Mouse (Mus musculus): ENCODE measurements around the gene Cd163l1. TPM values are rescaled to one million over a fixed set of nuclear protein-coding genes. Genes with fewer than 3 reads are reported as not detected.

The Cd163l1 gene
- polyA plus RNA-seq, 1 experiment: not detected

DNA sequence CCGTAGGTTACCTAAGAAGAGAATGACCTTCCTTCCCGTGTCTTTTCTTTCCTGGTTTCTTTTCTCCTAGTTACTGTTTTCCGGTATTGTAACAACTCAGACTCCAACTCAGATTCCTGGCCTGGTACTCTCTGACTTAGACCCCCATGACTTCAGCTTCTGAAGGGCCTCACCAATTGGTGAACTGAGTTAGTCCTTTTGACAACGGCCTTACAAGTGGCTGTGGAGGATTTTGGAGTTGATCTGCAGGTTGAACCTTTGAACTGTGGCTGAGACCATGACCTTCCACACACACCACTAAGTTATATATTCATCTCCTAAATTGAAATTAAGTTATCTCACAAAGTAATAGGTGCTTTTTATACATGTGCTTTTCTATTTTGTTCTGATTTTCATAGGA lies 33.9 kb upstream of the Cd163l1 start:
- no peaks in the 10 kb centered on the region for H3K79me3 ChIP-seq (ENCODE audit: low read depth)
- H3K79me2 ChIP-seq (ENCODE audit: control insufficient read depth, insufficient read depth): no peaks in the 10 kb centered on the region
- no peak overlapping the region for H3K4me3 ChIP-seq (ENCODE audit: insufficient read depth, poor library complexity, severe bottlenecking)
- H3K27me3 ChIP-seq (ENCODE audit: control insufficient read depth, insufficient read depth, insufficient read length): peaks cover 4% of the 10 kb centered on the region
- H3K36me3 ChIP-seq (ENCODE audit: control insufficient read depth, insufficient read depth): no peaks in the 10 kb centered on the region
- TF ChIP-seq MYOG (IDR thresholded peaks at IDR 0.05; ENCODE audit: control insufficient read depth, extremely low read depth, insufficient read length) (no peak), CTCF (IDR thresholded peaks at IDR 0.05; ENCODE audit: control insufficient read depth, insufficient read depth, insufficient read length) (no peak), USF1 (IDR thresholded peaks at IDR 0.05; ENCODE audit: low read depth) (no peak)
- H3ac ChIP-seq (ENCODE audit: control insufficient read depth, insufficient read length, low read depth): no peak overlapping the region

DNA sequence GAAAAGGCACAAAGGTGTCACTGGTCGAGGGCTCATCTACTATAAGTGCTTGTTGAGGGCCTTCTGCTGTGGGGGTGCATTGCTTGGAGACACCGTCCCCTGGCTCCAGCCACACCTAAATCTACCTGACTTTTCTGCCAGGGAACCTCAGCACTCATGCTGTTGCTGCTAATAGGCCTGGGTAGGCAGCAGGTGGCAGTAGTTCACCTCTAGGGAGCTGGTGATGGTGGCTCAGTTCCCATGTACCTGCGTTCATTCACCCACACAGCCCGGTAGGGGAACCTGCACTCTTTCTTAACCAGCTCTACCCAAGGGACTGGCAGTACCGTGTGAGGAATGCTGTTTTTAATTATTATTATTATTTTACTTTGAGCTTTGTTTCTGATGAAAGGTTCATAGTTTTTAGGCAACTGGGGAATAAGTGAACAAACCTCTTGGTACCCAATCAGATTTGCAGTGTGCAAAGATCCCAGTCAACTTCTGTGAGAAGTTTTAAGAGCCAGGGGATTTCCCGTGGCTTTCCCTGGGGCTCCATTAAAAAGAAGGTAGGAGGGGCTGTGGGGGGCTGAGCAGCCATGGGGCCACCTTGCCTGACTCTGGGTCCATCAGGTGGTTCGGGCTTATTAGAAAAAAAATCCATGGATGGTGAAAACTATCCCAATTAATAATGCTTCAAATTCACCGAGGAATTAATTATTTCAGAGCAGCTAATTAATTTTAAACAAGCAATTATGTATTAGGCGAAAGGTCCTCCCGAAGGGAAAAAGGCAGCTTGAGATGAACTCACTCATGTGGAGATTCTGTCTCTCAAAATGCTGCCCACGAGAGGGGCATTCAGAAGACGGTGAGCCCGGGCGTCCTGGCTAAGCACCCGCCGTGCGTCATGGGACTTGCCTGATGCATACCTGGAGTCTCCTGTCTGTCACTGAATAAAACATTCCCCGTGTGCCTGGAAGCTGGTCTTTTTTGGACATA lies 31.1 kb upstream of the Cd163l1 start:
- Histone ChIP-seq H3K79me2 (ENCODE audit: control insufficient read depth, insufficient read depth) (no peaks in the 10 kb centered on the region), H3K27me3 (ENCODE audit: control insufficient read depth, insufficient read depth, insufficient read length) (peaks cover 4% of the 10 kb centered on the region), H3ac (ENCODE audit: control insufficient read depth, insufficient read length, low read depth) (no peak overlapping the region), H3K36me3 (ENCODE audit: control insufficient read depth, insufficient read depth) (no peaks in the 10 kb centered on the region), H3K79me3 (ENCODE audit: low read depth) (no peaks in the 10 kb centered on the region), H3K4me3 (ENCODE audit: insufficient read depth, poor library complexity, severe bottlenecking) (no peak overlapping the region)
- no peak for TF ChIP-seq USF1 (IDR thresholded peaks at IDR 0.05; ENCODE audit: low read depth)
- TF ChIP-seq CTCF (IDR thresholded peaks at IDR 0.05; ENCODE audit: control insufficient read depth, insufficient read depth, insufficient read length): peak; percentile 44

DNA sequence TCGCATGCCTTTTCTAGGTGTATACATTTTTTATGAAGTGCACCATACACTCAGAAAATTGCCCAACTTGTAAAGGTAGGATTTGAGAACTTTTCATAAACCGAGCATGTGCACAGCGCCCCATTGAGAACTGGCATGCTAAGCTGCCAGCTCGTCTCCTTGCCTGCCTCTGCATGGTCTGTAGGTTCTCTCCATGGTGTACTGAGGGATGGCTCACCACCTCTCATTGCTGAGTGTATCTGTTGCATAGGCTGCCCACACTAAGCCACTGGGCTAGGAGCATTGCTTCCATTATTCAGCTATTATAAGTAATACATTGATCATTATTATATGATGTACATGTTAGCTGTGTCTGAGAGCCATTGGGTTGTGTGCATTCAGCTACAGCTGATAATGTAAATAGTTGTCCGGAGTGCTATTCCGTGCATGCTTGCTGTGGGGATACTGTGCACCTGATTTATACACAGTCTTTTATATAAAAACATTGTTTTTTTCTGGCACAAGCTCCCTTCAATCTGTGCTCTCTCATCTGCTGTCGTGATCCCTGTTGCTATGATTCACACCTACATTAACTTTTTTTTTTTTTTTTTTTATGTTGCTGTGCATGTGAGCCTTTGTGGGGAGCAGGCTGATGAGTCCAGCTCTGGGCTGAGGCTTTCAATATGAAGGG lies 30.2 kb upstream of the Cd163l1 start:
- Histone ChIP-seq H3K79me2 (ENCODE audit: control insufficient read depth, insufficient read depth) (no peaks in the 10 kb centered on the region), H3K36me3 (ENCODE audit: control insufficient read depth, insufficient read depth) (no peaks in the 10 kb centered on the region)

GRCm38 (mm10) chr7:140188391-140189328 lies 29.4 kb upstream of the Cd163l1 start:
- TF ChIP-seq FOSL1 (IDR thresholded peaks at IDR 0.05; ENCODE audit: insufficient read depth, low read length, poor library complexity, severe bottlenecking) (no peak), MYOG (IDR thresholded peaks at IDR 0.05; ENCODE audit: control insufficient read depth, extremely low read depth, insufficient read length) (no peak), CEBPB (IDR thresholded peaks at IDR 0.05; ENCODE audit: low read depth) (no peak), USF1 (IDR thresholded peaks at IDR 0.05; ENCODE audit: low read depth) (no peak), MYOD1 (IDR thresholded peaks at IDR 0.05; ENCODE audit: control insufficient read depth, insufficient read length, low read depth) (no peak), MAX (IDR thresholded peaks at IDR 0.05) (no peak), CTCF (IDR thresholded peaks at IDR 0.05; ENCODE audit: control insufficient read depth, insufficient read depth, insufficient read length) (no peak)
- Histone ChIP-seq H3ac (ENCODE audit: control insufficient read depth, insufficient read length, low read depth) (no peak overlapping the region), H3K36me3 (ENCODE audit: control insufficient read depth, insufficient read depth) (no peaks in the 10 kb centered on the region), H3K27me3 (ENCODE audit: control insufficient read depth, insufficient read depth, insufficient read length) (peaks cover 3% of the 10 kb centered on the region), H3K4me3 (ENCODE audit: insufficient read depth, poor library complexity, severe bottlenecking) (no peak overlapping the region), H3K79me2 (ENCODE audit: control insufficient read depth, insufficient read depth) (no peaks in the 10 kb centered on the region), H3K79me3 (ENCODE audit: low read depth) (no peaks in the 10 kb centered on the region)

More for the DNA sequence above, 30.2 kb upstream of the Cd163l1 start:
- H3K79me3 ChIP-seq (ENCODE audit: low read depth): no peaks in the 10 kb centered on the region
- peaks cover 4% of the 10 kb centered on the region for H3K27me3 ChIP-seq (ENCODE audit: control insufficient read depth, insufficient read depth, insufficient read length)
- H3ac ChIP-seq (ENCODE audit: control insufficient read depth, insufficient read length, low read depth): no peak overlapping the region
- no peak overlapping the region for H3K4me3 ChIP-seq (ENCODE audit: insufficient read depth, poor library complexity, severe bottlenecking)
- TF ChIP-seq MYOD1 (IDR thresholded peaks at IDR 0.05; ENCODE audit: control insufficient read depth, insufficient read length, low read depth): no peak
- no peak for TF ChIP-seq FOSL1 (IDR thresholded peaks at IDR 0.05; ENCODE audit: insufficient read depth, low read length, poor library complexity, severe bottlenecking)
- no peak for TF ChIP-seq CEBPB (IDR thresholded peaks at IDR 0.05; ENCODE audit: low read depth)
- no peak for TF ChIP-seq MAX (IDR thresholded peaks at IDR 0.05)
- no peak for TF ChIP-seq MYOG (IDR thresholded peaks at IDR 0.05; ENCODE audit: control insufficient read depth, extremely low read depth, insufficient read length)
- TF ChIP-seq CTCF (IDR thresholded peaks at IDR 0.05; ENCODE audit: control insufficient read depth, insufficient read depth, insufficient read length): no peak
- TF ChIP-seq USF1 (IDR thresholded peaks at IDR 0.05; ENCODE audit: low read depth): no peak

- H3K36me3 ChIP-seq (ENCODE audit: control insufficient read depth, insufficient read depth): no peaks in the 10 kb centered on the region
- no peak overlapping the region for H3ac ChIP-seq (ENCODE audit: control insufficient read depth, insufficient read length, low read depth)
- no peaks in the 10 kb centered on the region for H3K79me2 ChIP-seq (ENCODE audit: control insufficient read depth, insufficient read depth)
- TF ChIP-seq CTCF (IDR thresholded peaks at IDR 0.05; ENCODE audit: control insufficient read depth, insufficient read depth, insufficient read length): no peak
- no peak for TF ChIP-seq FOSL1 (IDR thresholded peaks at IDR 0.05; ENCODE audit: insufficient read depth, low read length, poor library complexity, severe bottlenecking)
- no peaks in the 10 kb centered on the region for H3K79me3 ChIP-seq (ENCODE audit: low read depth)
- no peak overlapping the region for H3K4me3 ChIP-seq (ENCODE audit: insufficient read depth, poor library complexity, severe bottlenecking)
- no peaks in the 10 kb centered on the region for H3K27me3 ChIP-seq (ENCODE audit: control insufficient read depth, insufficient read depth, insufficient read length)
These were observed 27.6 kb upstream of the Cd163l1 start for GRCm38 (mm10) chr7:140190435-140190834.

Data from C2C12 (cell line).